Mouse (Mus musculus) cerebellum, adult 9-11 months (tissue): Measurements from ENCODE around the gene Rbms3.
A peak's percentile ranks its signal among the peaks of the same experiment; 100 is the strongest.

Experiments used
- DNase-seq: peaks from one replicate; pipeline ENCODE4 v3.0.0; 2022

Gene Rbms3

DNA sequence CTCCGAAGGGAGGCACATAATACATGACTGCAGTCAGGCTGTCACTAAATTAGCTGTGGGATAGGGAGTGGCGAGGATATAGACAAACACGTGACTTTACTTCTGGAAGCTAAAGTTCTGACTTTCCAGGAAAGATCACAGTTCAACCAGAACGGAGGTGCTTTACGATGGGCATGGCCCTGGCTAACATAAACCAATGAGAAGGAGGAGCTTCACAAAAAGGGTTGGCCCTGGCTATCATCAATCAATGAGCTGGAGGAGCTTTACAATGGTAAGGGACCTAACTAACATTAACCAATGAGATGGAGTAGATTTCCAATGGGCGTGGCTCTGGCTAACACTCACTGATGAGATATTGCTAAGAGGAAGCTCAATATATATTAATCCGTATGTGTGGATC is 457.2 kb downstream of the Rbms3 start:
- DNase-seq, result no peak

DNA sequence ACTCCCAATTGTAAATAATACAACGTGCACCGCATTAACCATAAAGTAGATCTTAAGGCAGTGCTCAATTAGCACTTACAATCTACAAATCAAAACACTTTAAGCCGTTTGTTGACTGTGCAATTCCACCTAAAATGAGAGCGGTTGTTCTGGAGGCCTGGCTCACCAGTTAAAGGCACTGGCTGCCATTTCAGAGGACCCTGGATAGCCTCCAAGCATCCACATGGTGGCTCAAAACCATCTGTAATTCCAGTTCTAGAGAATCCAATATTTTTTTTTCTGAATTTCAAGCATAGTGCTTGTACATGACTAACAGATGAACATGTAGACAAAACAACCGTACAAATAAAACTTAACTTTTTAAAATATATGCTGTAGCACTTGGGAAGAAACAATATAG is 460.5 kb downstream of the Rbms3 start:
- DNase-seq, result peak; percentile 2

DNA sequence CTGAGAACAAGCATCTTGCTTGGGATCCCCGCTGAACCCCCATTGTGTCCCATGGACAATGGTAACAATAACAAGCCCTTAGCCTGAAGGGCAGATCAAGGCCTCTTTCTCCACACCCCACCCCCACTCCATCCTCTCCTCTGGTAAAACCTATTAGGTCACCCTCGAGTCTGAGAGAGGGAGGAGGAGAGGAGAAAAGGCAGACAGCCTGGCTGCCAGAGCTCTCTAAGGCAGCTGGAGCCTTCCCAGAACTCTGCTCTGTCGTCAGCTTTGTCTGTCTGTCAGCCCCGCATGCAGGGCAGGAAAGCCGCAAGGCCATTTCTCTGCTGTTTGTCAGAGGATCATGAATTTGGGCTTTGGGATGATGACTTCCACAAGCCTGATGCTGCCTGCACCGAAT is 466.6 kb downstream of the Rbms3 start:
- no peak for DNase-seq

DNA sequence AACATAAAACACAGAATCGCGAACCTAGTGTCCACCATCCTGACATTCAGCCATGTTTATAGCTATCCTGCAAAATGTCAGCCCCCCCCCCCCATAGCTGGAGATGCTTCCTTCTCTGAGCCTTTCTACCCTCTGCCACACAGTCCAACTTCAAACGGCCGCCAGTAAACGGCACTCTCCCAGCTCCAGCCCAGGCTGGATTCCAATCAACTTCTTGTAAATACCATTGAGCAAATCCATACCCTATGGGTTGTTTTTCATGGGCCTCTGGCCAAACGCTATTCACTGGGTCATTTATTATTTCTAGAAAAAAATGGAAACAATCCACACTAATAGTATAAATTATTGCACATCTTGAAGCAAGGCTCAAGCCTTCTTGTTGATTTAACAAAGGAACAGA is 468.6 kb downstream of the Rbms3 start:
- no peak for DNase-seq

DNA sequence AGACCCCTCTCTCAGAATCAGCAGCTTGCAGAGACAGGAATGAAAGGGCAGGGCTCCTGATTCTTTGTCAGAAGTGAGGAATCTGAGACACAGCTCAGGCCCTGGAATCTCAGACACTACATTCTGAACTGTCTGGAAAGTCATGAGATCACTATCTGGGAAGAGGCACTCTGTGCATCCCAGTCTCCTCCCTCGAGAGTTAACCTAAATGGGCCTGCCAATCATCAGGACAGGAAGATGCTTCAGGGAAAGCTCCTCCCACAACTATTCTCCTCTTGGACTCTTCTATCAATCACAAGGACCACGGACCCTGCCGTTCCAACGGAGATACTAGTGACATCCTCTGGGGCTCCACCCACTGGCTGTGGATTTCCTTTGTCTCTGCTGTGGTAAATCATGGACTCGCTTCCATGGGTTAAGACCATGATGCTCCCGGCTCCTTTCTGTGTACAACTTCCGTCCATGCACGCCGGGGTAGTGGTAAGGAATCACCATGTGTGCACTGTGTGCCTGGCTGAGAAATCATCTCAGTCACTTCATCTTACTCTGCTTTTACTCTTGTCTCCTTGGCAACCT is 473.3 kb downstream of the Rbms3 start:
- no peak for DNase-seq

DNA sequence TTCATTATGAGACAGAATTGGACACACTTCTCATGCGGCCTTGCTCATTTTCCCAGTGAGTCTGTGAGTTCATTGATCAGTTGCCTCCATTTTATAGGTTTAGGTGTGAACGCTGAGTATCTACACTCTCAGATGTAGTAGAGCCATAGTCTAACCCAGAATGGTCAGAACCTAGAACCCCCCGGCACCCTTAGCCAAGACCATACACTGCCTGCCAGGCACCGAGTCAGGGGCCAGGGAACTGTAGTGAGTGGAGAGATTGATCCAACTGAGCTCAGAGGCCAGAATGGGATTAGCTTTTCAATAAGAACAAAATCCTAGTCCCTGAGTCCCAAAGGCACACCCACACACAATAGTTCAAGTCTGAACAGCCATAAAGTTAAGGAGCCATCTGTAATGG is 475.1 kb downstream of the Rbms3 start:
- DNase-seq, result no peak

DNA sequence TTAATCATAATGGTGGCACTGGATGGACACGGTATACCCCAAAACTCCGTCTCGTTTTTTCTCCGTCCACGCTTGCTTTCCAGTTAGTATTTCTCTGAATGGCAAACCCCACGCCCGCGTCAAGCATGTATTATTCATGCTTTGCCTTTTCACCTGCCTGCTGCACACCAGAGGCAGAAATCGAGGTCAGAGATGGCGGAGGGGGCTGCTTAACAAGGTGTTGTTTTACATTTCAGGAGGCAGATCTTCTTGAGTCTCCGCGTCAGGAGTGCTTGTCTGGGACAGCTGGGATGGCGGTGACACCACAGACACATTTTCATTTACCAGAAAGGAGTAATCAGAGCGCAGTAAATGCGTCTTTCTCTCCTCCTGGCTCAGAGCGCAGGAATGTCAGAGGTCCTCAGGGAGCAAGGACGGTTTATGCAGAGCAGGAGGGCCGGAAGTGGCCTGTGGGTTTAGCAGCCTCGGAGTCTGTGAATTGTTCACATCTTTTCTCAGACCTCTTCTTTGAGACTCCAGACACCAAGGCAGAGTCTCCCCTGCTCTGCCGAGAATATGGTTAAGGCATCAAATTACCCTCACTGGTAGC is 475.9 kb downstream of the Rbms3 start:
- DNase-seq, result no peak

DNA sequence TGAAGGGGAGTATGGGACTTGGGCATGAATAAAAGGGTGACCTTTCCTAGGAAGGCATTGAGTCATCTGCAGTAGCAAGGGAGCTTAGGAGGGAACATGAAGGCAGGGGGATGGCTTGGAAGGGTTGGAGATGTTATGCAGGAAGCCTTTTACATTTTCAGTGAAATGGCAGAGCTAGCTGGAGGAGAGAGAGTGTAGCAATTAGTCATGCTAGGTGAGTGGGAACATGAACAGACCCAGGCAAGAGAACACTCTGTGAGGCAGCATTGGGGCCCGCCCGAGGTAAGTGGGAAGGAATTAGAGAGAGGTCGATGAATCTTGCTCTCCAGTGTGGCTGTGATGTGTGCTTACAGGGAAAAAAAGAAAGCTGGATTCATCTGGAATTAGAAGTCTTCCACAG is 477.8 kb downstream of the Rbms3 start:
- DNase-seq, result no peak

DNA sequence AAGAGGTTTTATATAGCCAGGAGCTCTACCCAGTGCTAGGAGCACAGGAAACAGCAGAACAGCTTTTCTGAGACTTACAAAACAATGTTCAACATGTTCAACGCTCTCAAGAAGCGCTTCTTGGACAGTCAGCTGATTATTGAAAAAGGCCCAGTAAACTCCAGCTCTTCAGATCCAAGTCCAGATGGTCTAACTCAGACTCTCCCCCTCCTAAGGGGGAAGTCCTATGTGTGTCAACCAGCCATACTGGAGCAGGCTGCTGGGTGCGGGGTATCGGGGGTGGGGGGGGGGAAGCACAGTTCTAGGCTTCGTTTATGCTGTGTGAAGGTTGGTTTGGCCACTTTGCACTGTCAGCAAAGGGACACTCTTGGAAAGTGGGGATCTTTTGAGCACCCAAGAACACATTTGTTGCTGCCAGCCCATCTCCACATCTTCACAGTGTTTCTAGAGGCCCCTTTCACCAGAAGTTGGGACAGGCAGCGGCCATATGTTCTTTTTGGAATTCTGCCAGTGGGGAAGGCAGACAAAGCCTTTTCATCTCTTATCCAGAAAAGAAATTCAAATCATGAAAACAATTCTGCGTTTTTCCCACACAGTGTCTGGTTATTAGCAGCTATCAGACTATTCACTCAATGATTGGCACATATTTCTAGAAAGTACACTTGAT is 485.5 kb downstream of the Rbms3 start:
- peak; percentile 15 for DNase-seq

DNA sequence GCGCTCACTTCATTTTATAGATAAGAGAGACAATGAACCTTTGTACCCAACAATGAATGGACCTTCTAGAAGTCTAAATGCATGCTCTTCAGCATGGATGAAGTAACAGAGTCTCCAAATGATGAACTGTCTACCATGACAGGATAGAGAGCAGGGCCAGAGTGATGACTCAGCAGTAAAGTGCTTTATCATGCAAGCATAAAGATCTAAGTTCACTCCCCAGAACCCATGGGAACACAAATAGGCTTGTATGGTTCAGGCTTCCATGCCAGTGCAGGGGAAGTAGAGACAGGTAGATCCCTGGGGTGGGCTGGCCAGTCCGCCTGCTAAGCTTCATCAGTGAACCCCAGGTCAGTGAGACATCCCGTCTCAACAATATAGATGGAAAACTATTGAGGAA is 489.7 kb downstream of the Rbms3 start:
- no peak for DNase-seq

DNA sequence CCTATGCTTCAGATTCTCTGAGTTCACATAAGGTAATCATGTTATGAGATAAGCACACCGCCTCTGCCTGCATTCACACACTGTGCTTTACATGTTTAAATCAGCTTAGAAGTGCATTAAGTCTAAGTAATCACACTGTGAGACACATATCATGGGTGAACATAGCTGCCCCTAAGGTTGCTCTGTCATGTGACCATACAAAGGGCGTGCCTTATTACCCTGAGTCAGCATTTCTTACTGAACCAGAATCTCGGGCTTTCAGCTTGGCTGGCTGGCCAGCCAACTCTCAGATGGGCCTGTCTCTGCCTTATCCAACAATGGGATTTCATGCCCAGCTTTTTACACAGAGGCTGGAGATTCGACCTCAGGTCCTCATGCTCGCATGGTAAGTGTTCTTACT is 493.3 kb downstream of the Rbms3 start:
- DNase-seq, result no peak

DNA sequence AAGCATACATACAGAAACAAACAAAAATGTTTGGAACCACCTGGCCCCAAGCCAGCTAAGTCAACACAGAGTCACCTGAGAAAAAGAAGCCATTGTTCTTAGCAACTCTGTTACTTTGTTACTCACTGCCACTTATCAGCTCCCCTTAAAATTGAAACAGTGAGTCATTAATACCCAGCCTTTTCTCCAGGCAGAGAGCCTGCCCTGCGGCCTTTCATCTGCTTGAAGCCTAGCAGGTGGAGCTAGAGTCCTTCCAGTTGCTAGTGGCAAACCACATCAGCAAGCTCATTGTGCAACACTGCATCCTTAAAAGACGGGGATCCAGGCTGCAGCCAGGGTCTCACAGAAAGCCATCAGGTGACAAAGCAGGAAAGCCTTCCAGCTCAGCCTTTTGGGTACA is 495.7 kb downstream of the Rbms3 start:
- no peak for DNase-seq

DNA sequence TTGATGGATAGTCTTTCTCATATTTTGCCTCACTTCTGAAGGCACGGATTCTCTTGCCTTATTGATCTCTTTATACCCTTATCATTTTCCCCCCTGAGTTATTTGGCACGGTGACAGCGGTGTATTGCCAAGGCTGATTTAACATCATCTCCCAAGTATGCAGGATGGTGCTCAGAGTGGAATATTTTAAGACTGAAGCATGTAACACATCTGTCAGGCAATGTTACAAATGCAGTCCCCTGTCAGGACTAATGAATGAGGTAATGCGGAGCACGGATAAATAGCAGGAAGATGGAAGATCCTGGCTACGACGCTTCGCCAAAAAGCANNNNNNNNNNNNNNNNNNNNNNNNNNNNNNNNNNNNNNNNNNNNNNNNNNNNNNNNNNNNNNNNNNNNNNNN is 502.9 kb downstream of the Rbms3 start:
- no peak for DNase-seq

DNA sequence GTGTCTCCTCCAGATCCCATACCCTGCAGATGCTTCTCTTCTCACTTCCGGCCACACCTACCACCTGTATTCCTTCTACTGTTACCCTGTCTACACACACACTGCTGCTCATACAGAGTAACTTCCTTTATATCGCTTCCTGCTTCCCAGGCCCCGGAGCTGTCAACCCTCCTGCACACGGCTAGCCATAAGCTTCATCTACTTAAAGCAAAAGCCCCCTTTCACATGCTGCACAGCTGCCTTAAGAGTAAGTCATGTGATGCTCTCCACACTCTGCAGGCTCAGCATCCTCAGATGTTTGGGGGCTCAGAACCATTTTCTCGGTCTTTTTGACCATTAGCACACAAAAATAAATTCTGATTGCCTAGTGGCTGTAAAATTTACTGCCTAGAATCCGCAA is 503.9 kb downstream of the Rbms3 start:
- DNase-seq, result no peak

DNA sequence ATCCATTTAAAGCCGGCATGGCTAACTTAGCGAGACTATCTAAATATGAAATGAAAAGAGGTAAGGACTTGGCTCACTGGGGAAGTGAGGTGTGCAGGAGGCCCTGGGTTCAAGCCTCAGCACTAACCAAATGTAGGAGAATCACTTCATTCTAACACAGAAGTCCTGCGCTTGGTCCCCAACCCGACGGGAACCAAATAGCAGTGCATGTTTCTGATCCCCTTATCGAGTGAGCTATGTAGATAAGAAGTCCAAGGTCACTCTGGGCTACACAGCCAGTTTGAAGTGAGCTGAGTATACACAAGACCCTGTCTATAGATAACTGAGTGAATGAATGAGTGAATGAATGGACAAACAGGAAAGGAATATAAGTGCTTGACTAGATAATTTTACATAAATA is 508.1 kb downstream of the Rbms3 start:
- DNase-seq, result no peak

DNA sequence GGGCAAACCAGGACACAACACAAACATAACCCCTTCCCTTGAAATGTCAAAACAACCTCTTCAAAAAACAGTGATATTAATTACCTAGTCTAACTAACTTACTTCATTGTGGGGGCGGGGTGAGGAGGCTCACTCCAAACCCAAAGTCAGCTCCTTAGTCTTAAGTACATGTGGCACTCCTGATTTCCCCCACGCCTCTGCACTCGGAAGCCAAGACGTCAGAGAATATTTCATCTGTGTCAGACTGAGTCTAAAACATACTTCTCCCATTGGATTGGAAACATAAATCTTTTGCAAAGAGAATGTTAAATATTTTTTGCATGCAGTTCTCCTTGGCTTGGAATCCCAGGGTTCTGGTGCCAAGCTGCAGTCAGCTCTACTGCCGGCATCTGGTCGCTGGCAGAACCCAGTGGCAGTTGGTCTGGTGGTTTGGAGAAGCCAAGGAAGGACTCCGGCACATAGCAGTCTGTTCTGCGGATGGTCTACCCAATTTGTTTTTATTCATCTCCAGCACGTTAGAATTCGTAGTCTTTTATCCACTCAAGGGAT is 512.5 kb downstream of the Rbms3 start:
- DNase-seq, result no peak

DNA sequence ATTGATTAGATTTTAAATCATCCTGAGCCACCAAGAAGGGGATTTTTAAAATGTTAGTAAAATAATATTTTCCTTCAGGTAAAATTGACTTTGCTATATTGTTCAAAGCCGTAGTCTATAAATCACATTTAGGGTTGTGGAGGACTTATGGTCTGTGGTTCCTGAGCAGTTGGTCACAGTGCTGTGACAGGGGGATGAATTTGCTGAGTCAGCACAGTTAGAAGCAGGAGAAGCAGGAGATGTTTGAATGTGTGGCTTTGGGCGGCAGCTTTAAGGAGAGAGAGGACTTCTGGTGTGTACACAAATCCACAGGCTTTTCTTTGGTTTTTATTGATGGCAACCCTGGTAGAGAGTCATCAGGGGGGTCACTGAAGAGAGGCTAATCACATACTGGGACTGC is 514.1 kb downstream of the Rbms3 start:
- no peak for DNase-seq

DNA sequence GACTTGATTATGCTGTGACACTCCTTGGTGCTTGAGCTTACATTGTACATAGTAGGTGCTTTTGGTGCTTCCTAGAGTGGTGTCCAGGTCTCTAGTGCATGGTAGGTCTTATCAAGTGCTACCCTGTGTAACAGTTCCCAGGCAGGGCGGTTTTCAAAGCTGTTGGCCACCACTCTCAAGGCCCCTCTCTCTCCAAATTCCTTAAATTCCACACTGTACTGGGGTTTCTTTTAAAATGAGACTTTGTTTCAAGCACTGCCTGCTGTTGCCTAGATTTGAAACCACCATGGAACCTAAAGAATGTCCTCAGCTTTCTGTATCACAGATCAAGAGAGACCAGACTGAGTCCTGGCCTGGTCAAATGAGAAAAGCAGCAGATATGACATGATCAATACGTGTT is 516.1 kb downstream of the Rbms3 start:
- DNase-seq, result no peak

DNA sequence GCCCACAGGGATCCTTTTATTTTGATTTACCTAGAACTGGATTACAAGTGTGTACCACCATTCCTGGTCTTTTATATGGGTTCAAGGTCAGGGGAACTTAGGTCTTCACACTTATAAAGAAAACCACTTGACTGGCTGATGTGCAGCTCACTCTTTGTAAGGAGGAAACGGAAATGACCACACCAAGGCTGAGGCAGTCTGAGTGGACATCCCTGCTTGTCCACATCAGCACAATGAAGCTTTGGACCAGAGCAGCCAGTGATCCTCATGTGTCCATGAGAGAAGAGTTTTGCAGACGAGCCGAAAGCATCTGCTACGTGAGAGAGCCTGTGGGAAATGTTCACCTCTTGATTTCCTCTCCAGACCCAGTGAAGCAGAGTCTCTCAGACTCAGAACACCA is 521.8 kb downstream of the Rbms3 start:
- DNase-seq, result no peak

DNA sequence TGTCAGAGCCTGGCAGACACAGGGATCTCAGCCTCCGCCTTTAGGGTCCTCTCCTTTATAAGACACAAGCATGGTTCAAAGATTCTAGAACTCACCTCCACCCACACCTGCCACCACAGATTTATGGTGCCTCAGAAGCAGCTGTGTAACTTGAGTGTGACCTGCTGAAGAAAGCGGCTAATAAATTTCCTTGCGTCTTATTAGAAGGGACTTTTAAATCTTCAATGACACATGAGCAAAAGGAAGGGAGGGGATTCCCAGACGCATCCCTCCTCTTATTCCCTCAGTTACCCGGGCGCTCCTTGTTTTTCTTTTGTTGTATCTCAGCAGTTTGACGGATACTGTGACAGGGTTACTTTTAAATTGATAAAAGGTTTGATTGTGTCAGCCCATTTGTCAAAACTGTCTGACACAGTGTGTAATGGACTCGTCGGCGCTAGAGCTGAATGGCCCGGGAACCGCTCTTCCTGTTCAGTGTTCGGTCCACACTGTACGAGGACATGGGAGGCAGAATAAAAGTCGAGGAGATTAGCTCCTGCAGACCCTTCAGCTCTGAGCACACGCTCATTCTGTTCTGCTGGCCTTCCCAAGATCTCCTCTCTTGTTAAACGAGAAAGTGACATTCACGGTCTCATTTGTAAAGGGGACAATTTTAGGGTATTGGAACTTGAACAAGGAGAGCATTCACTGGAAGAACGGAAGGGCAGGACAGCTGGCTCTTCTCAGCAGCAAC is 527.3 kb downstream of the Rbms3 start:
- no peak for DNase-seq

DNA sequence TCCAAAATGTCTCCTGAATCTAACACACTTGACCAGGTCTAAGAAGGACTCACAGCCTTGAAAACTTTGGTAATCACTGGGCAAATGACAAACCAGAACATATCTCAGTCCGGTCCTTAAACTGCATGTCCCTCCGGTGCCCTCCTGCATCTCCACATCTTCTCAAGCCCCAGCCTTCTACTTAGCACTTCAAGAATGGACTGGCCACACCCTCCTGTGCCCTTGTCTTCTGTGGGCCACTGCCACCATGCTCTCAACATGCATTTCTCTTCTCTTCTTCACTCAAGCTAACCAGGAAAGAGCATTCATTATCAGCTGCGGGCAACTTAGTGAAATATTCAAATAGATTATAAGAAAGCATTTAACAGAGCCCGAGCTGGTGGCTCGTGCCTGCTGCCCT is 529.5 kb downstream of the Rbms3 start:
- DNase-seq, result no peak

DNA sequence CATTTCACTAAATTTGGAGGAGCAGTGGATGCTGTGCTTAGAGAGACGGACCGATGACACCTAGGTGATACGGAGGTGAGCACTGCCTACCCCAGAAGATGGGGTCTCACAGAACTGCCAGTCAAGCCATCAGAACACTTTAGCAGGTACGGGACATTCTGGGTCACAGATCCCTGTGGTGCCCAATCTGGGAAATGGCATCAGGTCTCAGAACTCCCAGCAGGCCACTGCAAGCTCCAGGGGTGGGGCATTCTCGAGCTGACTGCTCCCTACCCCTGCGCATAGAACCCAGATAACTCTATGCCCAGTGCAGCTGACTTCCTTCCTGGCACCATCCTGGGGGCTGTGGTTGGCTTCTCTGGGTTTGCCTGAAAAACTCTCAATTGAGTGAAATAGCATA is 536.2 kb downstream of the Rbms3 start:
- no peak for DNase-seq

DNA sequence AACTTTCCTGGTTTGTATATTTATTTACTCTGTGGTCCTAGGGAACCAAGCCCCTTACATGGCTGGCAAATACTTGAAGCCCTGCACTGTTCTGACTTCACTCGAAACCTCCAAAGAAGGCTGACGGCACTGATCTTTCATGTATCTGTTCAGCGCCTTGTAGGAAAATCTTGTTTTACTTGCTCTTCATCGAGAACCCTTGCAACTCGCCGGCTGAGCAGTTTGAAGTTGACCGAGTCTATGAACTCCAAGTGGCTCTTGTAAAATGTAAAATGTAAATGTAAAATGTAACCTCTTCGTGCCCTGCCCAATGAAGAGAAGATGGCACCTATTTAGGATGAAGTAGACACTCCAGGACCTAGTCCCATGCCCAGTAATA is 537.5 kb downstream of the Rbms3 start:
- DNase-seq, result no peak
